Mouse (Mus musculus) left cerebral cortex, postnatal 10 days (tissue): ENCODE results near the gene Elmo3. TPM values are rescaled to one million over a fixed set of nuclear protein-coding genes. Genes with fewer than 3 reads are reported as not detected.

Experiments
- DNase-seq, 2 experiments: peaks; one replicate each; pipeline ENCODE4 v3.0.0; 2021 to 2022; ENCODE audit warnings: low spot score in 2 of 2, mixed read lengths in 1 of 2; ENCODE audit errors: extremely low spot score in 1 of 2
- intact Hi-C: fragments of 180-260 bp; cut with DNase I; formaldehyde crosslinking; loops from one replicate; pipeline ENCODE4 v1.15.1; 2025
- total RNA-seq, 2 experiments: library from RNA; stranded (reverse); gene quantifications; 2 replicates each; pipeline ENCODE4 v1.2.3; 2021

Gene Elmo3
- total RNA-seq, 2 experiments from 2014 or later, result 0.41 to 0.83 TPM

DNA sequence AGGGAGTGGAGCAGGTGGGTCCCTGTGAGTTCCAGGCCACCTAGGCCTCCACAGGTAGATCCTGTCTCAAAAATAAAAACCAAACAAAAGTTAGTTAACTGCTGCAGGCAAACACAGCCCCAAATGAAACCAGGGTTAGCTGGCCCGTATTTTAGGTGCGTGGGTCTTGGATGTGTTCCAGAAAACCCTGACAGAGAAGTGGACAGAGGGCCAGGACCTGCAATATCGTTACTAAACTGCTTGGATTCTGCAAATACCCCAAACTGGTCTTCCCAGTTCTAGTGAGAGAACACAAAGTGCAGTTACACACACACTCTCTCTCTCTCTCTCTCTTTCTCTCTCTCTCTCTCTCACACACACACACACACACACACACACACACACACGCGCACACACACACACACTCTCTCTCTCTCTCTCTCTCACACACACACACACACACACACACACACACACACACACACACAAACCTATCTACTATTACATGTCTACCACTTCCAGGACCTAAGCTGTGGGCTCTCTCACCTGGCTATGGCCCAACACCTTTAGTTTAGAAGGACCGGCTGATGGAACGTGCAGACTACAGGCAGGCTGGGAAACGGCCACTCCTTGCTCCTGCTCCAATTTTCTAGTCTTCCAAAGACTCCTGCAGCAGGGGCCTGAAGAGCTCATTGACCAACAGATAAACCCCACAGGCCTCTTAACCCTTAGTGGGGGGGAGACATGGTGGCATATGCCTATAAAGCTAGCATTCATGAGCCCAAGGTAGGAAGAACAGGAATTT, 38.6 kb downstream of the Elmo3 start:
- intact Hi-C loops, result no loop called here
- no peak for DNase-seq

GRCm38 (mm10) chr8:105345061-105345975, 39.9 kb downstream of the Elmo3 start:
- intact Hi-C loops, result no loop called here
- no peak for DNase-seq

DNA sequence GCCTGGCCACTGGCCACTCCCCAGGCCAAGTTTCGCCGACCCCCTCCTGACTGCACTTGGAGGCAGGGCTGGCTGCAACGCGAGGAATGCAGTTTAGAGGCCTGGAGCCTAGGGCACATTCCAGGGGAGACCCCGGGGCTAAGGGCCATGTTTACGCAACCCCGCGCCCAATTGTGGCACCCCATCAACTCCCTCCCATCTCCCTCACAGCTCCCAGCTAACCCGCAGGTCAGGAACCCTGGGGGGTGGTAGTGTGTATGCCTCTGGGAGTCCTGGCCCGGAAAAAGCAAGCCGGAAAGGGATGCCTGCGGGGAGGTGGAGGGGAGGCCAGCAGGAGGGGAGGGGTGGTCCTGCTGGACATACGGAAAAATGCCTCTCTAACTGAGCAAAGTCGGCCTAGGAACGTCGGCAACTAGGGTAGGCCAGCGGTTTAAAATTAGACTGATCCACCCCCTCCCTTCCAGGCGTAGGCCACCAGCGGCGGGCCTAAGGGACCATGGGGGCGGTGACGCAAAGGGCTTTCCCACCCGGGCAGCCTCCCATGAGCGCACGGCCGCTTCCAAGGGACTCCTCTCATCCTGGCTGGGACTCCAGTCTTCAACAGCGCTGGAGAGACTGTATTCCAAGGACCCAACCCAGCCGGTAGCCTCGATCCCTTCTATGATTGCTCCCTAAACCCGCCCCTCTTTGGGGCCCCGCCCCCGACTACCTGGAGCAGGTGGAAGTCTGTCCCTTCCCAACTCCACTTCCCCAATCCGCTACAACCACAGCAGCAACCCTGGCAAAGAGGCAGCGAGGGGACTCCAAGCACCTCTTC, 41.4 kb downstream of the Elmo3 start:
- DNase-seq, result peak in 1 of 2 experiments; percentile 75
- intact Hi-C loops, result no loop called here

DNA sequence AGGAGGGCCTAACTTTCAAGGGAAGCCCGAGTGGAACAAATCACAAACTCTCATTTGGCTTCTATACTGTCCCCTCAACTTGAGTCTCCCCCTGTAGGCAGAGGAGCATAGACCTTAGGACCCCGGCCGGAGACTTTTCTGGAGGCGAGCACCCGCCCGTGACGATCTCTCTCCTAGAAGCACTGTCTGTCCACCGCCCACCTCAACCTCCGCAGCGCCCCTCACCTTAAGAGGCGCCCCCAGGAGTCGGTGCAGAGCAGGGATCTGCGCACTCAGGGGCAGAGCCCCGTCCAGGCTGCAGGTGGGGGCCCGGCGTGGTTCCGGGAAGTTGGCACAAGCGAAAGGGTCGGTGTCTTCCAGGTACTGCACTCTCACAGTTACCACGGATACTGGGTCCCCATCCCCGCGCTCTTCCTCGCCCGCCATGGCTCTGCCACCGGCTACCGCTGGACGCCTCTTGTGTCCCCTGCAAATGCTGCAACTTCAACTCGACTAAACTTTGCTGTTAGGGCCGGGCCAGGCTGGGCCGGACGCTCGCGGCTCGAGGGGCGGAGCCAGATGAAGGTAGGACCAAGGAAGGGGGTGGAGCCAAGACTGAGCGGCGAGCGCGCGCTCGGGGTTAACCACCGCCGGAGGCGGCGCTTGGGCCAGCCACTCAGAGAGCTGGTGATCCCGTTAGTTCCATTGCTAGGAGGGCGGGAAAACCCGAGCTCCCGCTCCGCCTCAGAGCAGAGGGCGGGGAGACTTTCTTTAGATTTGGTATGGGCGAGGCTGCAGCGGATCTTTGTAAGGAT, 42.2 kb downstream of the Elmo3 start, which contains the start of gene Fhod1:
TSS of gene Fhod1 (minus strand) at position 526 of the 794 bp plus-strand sequence.
- intact Hi-C loops, result no loop called here
- DNase-seq, result peak; percentile 85 to 97

DNA sequence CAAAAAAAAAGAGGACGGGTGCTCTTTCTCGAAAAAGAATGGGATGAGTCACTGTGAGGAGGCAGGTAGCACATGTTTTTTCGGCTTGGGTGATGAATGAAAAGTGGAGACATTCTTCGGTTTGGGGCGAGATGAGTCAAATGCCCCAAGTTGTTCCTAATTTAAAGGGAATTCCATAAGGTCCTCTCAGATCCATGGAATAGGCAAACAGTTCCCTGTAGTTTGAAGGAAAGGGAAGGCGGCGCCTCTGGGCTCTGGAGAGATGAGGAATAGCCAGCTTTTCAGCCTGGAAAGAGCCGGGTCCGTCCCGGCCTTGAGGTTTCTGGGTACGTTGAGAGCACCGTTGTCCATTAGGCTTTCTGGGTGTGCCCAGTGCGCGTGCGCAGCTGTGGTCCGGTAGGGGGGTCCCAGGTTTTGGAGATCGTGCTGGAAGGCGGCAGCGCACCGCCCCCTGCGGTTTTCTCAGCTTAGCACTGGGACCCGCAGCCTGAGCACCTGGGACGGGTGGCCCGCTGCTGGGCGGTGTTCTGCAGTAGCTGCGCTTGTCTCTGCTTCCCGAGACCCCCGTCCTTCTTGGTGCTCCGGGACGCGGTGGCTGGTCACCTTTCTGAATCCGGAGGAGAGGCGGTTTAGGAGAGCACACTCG, 43.2 kb downstream of the Elmo3 start, which contains the start of gene Slc9a5:
TSS of gene Slc9a5 (plus strand) at position 394 of the 646 bp plus-strand sequence.
- intact Hi-C loops, result no loop called here
- peak; percentile 49 to 74 for DNase-seq

DNA sequence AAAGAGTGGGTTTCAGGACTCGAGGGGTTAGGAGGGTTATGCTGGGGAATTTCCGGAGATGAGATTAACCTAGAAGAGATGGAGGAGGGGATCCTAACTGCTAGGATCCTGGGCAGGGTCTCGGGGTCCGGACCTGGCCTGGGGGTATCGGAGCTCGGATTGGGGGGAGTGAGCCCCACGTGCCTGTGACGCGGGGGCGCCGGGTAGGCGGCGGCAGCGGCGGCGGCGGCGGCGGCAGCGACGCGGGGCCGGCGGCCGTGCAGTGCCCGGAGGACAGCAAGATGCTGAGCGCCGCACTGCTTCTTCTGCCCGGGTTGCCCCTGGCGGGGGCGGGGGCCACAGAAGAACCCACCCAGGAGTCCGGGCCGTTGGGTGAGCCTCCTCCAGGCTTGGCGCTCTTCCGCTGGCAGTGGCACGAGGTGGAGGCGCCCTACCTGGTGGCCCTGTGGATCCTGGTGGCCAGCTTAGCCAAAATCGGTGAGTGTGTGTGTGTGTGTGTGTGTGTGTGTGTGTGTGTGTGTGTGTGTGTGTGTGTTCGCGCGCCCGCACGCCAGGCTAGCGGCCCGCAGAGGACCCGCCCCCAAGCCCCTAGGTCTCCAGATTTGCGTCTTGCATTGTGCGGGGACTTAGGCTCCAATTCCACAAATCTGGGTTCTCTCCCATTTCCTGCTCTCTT, 43.8 kb downstream of the Elmo3 start:
- peak in 1 of 2 experiments; percentile 70 for DNase-seq
- intact Hi-C loops, result no loop called here

GRCm38 (mm10) chr8:105350186-105350585, 44.8 kb downstream of the Elmo3 start:
- DNase-seq, result no peak
- intact Hi-C loops, result no loop called here

GRCm38 (mm10) chr8:105353583-105354135, 48.3 kb downstream of the Elmo3 start:
- DNase-seq, result no peak
- intact Hi-C loops, result no loop called here

DNA sequence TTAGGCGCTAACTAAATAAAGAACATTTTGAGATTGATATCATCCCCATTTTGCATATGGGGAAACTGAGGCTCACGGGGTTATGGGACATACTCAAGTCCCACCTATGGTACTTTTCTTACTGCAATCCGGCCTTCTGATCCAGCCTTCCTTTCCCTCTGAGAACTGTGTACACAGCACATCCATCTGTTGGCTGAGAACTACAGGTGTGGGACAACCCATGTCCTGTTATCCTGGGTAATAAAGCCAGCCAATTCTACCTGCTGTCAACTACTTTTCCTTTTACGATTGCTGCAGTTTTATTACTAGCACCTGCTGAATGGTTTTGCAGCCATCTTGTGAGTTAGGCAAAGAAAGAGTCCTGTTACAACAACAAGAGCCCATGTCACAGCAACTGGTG, 49.1 kb downstream of the Elmo3 start:
- intact Hi-C loops, result no loop called here
- DNase-seq, result no peak

DNA sequence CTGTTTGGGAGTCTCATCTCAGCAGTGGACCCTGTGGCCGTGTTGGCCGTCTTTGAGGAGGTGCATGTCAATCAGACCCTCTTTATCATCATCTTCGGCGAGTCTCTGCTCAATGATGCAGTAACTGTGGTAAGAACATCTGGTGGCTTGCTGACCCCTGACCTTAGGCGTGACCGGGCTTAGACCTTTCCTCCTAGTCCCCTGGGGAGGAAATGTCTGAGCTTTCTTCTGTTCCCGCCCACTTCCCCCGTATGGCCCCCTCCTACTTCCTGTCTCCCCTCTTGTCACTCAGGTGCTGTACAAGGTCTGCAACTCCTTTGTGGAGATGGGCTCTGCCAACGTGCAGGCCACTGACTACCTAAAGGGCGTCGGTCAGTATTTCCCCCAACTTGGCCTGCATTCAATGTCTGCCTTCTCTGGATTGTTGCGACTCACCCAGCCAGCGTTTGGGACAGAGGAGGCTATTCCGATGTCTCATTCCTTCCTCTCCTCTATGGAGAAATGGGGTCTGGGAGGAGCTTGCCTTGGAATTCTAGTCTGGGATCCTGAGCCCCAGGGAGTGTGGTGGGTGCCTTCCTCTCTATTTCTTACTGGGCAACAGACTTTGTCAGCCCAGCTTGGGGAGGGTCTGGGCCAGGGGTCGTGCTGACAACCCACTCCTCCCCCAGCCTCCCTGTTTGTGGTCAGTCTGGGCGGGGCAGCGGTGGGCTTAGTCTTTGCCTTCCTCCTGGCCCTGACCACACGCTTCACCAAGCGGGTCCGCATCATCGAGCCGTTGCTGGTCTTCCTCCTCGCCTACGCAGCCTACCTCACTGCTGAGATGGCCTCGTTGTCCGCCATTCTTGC, 50.0 kb downstream of the Elmo3 start:
- intact Hi-C loops, result loop anchor here (5.0 kb wide), 1 partner anchor 42 kb away; no protein-coding TSS in a partner anchor

GRCm38 (mm10) chr8:105356681-105357080, 51.3 kb downstream of the Elmo3 start:
- no peak for DNase-seq
- intact Hi-C loops, result loop anchor here (5.0 kb wide), 1 partner anchor 41 kb away; no protein-coding TSS in a partner anchor

More for the DNA sequence above, 50.0 kb downstream of the Elmo3 start:
- DNase-seq, result peak in 1 of 2 experiments; percentile 73

DNA sequence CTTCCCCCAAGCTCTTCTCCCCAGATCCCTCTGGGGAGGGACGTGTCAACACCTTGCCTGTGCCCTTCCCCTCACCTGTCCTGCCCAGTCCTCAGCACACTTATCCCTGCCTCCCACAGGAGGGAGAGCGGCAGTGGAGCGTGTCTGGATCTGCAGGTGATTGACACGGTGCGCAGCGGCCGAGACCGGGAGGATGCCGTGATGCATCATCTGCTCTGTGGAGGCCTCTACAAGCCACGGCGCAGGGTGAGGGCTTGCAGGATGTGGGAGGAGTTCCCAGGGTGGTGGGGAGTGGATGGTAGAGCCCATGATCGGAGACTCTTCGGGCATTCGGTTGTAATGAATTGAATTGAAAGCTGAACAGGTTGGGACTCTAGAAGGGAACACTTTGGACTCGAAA, 53.8 kb downstream of the Elmo3 start:
- DNase-seq, result no peak
- intact Hi-C loops, result loop anchor here (5.0 kb wide), 1 partner anchor 38 kb away; no protein-coding TSS in a partner anchor

GRCm38 (mm10) chr8:105359646-105360045, 54.2 kb downstream of the Elmo3 start:
- no peak for DNase-seq
- intact Hi-C loops, result loop anchor here (5.0 kb wide), 1 partner anchor 38 kb away; no protein-coding TSS in a partner anchor
